Mouse (Mus musculus) neutrophil, adult 5-6 weeks (primary cell): Measurements from ENCODE around the gene Zfp616. TPM values are rescaled to one million over a fixed set of nuclear protein-coding genes. Genes with fewer than 3 reads are reported as not detected.
A peak's percentile ranks its signal among the peaks of the same experiment; 100 is the strongest.

Experiments used
- ATAC-seq: fragments of 151-379, 151-347 bp; 2 replicates; pipeline ENCODE4 v1.8.0; 2017; ENCODE audit warnings: mild to moderate bottlenecking, moderate TSS enrichment; ENCODE audit not compliant: insufficient number of reproducible peaks, poor library complexity, low FRiP score, severe bottlenecking; ENCODE audit errors: extremely low read depth
- total RNA-seq: library from RNA; stranded (forward); fragments of 200-1000 nt; gene quantifications from 2 replicates; pipeline ENCODE4 v1.2.3, GENCODE M21; 2017

The Zfp616 gene
- not detected in 2 replicates for total RNA-seq

DNA sequence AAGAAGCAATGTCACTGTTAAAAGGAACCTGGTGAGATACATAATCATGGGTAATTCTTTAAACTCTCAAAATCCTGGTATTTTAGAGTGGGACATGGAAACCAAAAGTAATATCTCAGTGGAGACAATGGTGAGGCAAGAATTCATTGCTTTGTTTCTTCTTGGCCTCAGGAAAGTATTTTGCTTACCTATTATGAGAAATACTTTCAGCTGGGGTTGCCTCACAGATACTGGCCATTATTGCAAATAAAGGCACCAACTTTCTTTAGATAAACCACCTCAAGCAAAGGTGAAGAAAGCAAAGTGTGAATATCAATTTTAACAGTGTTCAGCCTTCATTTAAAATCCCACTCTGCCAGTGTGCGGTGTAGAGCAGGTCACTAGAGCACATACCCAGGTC lies at the start of gene Zfp616:
TSS of gene Zfp616 (plus strand) at position 301 of the 400 bp plus-strand sequence.
- ATAC-seq: no peak

DNA sequence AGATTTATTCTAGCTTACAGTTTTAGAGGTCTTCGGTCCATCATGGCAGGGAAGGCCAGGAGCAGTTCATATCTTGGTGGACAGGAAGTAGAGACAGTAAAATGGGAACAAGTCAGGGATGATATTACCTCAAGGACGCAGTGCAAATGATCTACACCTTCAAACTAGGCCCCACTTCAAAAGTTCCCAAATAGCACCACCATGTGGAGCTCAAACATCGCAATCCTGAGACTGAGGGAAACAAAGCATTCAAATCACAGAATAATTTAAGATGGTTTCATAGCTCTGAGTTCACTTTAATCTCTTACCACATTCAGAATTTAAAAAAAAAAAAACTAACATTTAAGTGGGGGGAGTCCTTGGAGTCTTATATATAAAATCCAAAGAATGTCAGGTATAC lies 18.4 kb upstream of the Zfp616 start:
- ATAC-seq: no peak

DNA sequence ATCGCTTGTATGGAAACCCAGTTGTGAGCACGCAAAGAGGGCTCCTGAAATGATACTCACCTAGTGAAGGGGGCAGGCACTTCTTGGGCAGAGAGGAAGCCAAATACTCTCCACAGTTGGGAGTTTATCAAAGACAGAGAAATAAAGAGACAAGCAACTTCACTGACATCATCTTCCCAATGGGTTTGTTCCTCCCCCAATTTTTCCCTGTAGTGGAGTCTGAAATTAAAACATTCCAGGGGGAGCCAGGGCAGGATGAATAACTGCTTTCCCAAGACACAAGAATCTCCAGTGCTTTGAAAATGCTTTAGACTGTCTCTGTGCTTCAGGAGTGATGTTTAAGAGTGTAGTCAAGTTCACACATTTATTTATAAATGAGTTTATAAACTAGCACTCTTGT lies 13.3 kb upstream of the Zfp616 start, which contains the start of the genes Olfr139 and Olfr399:
TSS of gene Olfr139 (minus strand) at position 101 of the 400 bp plus-strand sequence.
TSS of gene Olfr399 (minus strand) at position 165 of the 400 bp plus-strand sequence.
- ATAC-seq: no peak

DNA sequence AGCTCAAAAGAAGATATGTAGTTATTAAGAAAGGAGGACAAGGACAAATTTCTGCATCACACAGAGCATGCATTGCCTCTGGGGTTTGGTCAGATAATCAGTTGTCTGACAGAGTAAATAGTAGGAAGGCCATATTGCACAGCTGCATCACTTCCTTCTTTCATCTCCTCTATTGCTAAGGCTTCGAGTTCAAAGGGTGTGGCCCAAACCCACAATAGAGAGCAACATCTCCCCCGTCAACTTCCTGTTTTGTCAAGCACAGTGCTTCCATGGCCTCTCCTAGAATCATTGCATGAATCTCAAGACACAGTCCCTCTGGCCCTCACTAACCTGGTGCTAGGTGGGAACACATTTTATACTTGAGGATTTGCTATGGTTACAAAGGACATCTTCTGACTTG lies 31.0 kb downstream of the Zfp616 start:
- ATAC-seq: 0 out of 2 replicates have a peak, but pooled peaks have one; percentile 55

DNA sequence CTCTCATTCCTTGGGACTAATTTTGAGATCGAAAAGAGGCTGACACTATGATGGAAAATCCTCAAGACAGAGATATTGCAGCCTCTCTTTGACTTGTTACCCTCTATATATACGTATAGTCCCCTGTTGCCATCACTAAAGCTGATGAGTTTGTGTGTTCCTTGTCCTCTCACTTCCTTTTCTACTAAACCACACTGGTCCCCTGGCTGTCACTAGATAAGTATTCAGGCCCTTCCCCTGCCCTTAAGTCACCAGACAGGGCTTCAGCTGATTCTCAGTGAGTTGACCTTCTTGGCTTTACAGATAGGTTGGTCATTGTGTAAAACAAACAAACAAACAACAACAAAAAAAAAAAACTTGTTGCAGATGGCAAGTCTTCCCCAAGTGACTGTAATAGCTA lies 31.8 kb downstream of the Zfp616 start:
- no peak for ATAC-seq

DNA sequence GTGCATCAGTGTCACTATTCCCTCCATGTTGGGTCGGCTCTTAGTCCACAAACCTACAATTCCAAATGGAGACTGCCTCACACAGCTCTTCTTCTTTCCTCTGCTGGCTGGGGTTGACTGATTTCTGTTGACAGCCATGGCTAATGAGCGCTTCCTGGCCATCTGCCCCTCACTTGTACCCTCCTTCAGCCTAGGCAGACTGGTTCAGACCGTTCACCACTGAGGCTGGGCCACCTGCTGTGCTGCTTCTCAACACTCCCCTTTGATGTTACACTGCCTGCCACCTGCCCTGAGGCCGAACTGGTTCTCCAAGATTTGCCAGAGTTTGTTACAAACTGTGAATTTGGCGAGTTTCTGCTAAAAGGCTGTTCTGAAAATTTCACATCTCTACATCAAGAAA lies 35.3 kb downstream of the Zfp616 start:
- ATAC-seq: no peak

DNA sequence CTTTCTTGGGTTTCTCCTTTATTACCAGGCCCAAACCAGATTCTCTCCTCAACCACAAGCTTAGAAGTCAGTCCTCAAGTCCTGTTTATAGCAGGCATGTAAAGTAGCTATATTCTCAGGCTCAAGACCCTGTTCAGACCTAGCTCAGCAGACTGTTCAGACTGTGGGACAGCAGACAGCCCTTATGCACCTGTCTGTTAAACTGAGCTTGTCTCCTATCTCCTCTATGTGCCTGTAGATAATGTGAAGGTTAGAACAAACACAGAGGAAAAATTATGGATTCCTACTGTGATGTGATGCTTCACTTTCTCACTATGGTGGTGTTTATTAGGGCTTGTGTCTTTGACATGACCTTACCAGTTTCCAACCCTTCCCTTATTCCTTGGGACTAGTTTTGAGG lies 43.7 kb downstream of the Zfp616 start, which contains the start of gene Olfr401:
TSS of gene Olfr401 (plus strand) at position 301 of the 400 bp plus-strand sequence.
- ATAC-seq: no peak

Other genes with a start within 250 kb of the Zfp616 start
- gene Olfr393, start 218.5 kb upstream of the Zfp616 start, total RNA-seq: not detected in 2 replicates
- gene Olfr394, start 179.2 kb upstream of the Zfp616 start, total RNA-seq: 0.12 TPM in 1 of 2 replicates, not detected in the other
- 0.12 TPM in 1 of 2 replicates, not detected in the other for gene Olfr395, start 160.7 kb upstream of the Zfp616 start, total RNA-seq
- not detected in 2 replicates for gene Olfr23, start 133.3 kb upstream of the Zfp616 start, total RNA-seq
- not detected in 2 replicates for gene Olfr397, start 109.1 kb upstream of the Zfp616 start, total RNA-seq
- not detected in 2 replicates for gene Olfr398, start 79.5 kb upstream of the Zfp616 start, total RNA-seq
- gene Olfr139, start 13.4 kb upstream of the Zfp616 start, total RNA-seq: not detected in 2 replicates
- not detected in 2 replicates for gene Olfr399, start 13.3 kb upstream of the Zfp616 start, total RNA-seq
- not detected in 2 replicates for gene Olfr401, start 43.8 kb downstream of the Zfp616 start, total RNA-seq
- gene Olfr402, start 83.6 kb downstream of the Zfp616 start, total RNA-seq: 0.12 TPM in 1 of 2 replicates, not detected in the other
- not detected in 2 replicates for gene Olfr403, start 116.3 kb downstream of the Zfp616 start, total RNA-seq
- not detected in 2 replicates for gene Olfr43, start 141.4 kb downstream of the Zfp616 start, total RNA-seq
- gene Olfr406, start 189.9 kb downstream of the Zfp616 start, total RNA-seq: not detected in 2 replicates
- 0.70 TPM in 1 of 2 replicates, not detected in the other for gene Olfr59, start 213.8 kb downstream of the Zfp616 start, total RNA-seq